Mouse (Mus musculus) A20 (cell line): ENCODE measurements at regions not wholly inside any gene's neighbourhood (a gene's known extent, or its start where the extent isn't known, plus 50 kb on each side); places are given as distances from the start of the nearest gene placed in this dataset.

Source experiments
- DNase-seq: peaks from one replicate; pipeline ENCODE4 v3.0.0-alpha.2; 2011; ENCODE audit warnings: low read depth, low spot score

GRCm38 (mm10) chr2:144169576-144170178 lies 100.8 kb upstream of the Mgme1 start:
- DNase-seq: peak; percentile 89

- no peak for DNase-seq
Measured at GRCm38 (mm10) chr2:144172100-144172770, 98.2 kb upstream of the Mgme1 start.

GRCm38 (mm10) chr2:144173358-144174106 lies 96.9 kb upstream of the Mgme1 start:
- DNase-seq: no peak

GRCm38 (mm10) chr2:144174366-144175035 lies 96.0 kb upstream of the Mgme1 start:
- DNase-seq: peak; percentile 62

GRCm38 (mm10) chr2:144176508-144177170 lies 93.8 kb upstream of the Mgme1 start:
- DNase-seq: no peak

- no peak for DNase-seq
Measured at GRCm38 (mm10) chr2:144177268-144177667, 93.2 kb upstream of the Mgme1 start.

GRCm38 (mm10) chr2:144177920-144178319 lies 92.5 kb upstream of the Mgme1 start:
- no peak for DNase-seq

GRCm38 (mm10) chr2:144182108-144182507 lies 88.4 kb upstream of the Mgme1 start:
- no peak for DNase-seq

- DNase-seq: no peak
Measured at GRCm38 (mm10) chr2:144182542-144182941, 87.9 kb upstream of the Mgme1 start.

- DNase-seq: no peak
Measured at GRCm38 (mm10) chr2:144183371-144183944, 87.0 kb upstream of the Mgme1 start.

- DNase-seq: no peak
Measured at GRCm38 (mm10) chr2:144185175-144185574, 85.3 kb upstream of the Mgme1 start.

GRCm38 (mm10) chr2:144186426-144186825 lies 84.0 kb upstream of the Mgme1 start:
- DNase-seq: no peak

- DNase-seq: peak; percentile 76
Measured at GRCm38 (mm10) chr2:144188076-144188475, 82.4 kb upstream of the Mgme1 start.

GRCm38 (mm10) chr2:144188485-144188884 lies 82.0 kb upstream of the Mgme1 start:
- no peak for DNase-seq

- no peak for DNase-seq
Measured at GRCm38 (mm10) chr2:144189756-144190155, 80.7 kb upstream of the Mgme1 start.

GRCm38 (mm10) chr2:144191018-144191417 lies 79.4 kb upstream of the Mgme1 start:
- DNase-seq: no peak

GRCm38 (mm10) chr2:144191707-144192106 lies 78.8 kb upstream of the Mgme1 start:
- DNase-seq: no peak

GRCm38 (mm10) chr2:144192428-144192827 lies 78.0 kb upstream of the Mgme1 start:
- DNase-seq: no peak

GRCm38 (mm10) chr2:144195851-144196250 lies 74.6 kb upstream of the Mgme1 start:
- DNase-seq: no peak

- peak; percentile 56 for DNase-seq
Measured at GRCm38 (mm10) chr2:144197139-144197538, 73.3 kb upstream of the Mgme1 start.

- DNase-seq: no peak
Measured at GRCm38 (mm10) chr2:144198326-144199051, 72.0 kb upstream of the Mgme1 start.
